Mouse (Mus musculus): ENCODE measurements around the gene Ssbp4. TPM values are rescaled to one million over a fixed set of nuclear protein-coding genes. Genes with fewer than 3 reads are reported as not detected.

Ssbp4 gene
- polyA plus RNA-seq, 1 experiment from 2014 or later = 68.4 TPM

DNA sequence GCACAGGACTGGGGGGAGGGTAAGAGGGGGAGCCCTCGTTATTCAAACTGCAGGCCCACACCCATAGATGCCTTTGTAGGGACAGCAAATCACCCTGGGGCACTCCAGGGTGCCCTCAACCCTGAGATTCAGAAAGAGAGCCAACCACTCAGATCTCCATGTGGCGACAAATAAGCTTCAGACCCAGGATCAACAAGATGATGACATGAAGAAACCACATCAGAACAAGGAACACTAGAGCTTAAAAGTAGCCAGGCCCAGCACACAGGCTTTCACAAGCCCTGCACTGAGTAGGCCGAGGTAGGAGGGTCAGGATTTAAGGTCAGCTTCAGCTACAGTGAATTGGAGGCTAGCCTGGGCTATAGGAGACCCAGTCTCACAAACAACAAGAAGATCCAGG lies 40.2 kb upstream of the Ssbp4 start:
- peak overlapping the region; percentile 28 for H3K9ac ChIP-seq (ENCODE audit: low read length)
- 0 out of 2 replicates have a peak overlapping the region, but pooled peaks have one; percentile 5 for H3K4me2 ChIP-seq (ENCODE audit: low read depth, low read length)
- H3K4me3 ChIP-seq (ENCODE audit: low read length) = no peak overlapping the region
- peaks cover 47% of the 10 kb centered on the region for H3K4me1 ChIP-seq (ENCODE audit: control insufficient read depth, insufficient read depth, low read length)
- ATAC-seq (replicated peaks; ENCODE audit: extremely low read depth, insufficient read depth, low FRiP score) = peak; percentile 8; the same call in 1 of the 2 replicates
- H3K9me3 ChIP-seq (replicated peaks; ENCODE audit: control insufficient read depth, low read length) = no peaks in the 10 kb centered on the region
- H3K36me3 ChIP-seq (ENCODE audit: control insufficient read depth, insufficient read depth) = peaks cover 25% of the 10 kb centered on the region
- 46% methylated on average over 3 of the region's 3 CpGs for WGBS
- H3K27me3 ChIP-seq (ENCODE audit: control insufficient read depth, insufficient read depth, low read length) = no peaks in the 10 kb centered on the region
- H3K27ac ChIP-seq (ENCODE audit: low read length) = peak overlapping the region; percentile 88

DNA sequence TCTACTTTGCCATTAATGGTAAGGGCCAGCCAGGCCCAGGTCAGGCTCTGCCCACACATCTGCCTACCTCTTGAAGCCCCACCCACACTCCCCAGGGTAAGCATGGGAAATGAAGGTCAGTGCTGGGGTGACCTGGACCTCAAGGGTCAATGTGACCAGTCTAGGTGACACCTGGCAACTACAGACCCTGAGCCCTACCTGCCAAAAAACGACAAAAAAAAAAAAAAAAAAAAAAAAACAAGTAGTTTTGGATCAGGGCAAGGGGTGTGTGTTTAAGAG lies 39.4 kb upstream of the Ssbp4 start:
- Histone ChIP-seq H3K4me1 (ENCODE audit: control insufficient read depth, insufficient read depth, low read length) (peaks cover 47% of the 10 kb centered on the region), H3K4me2 (ENCODE audit: low read depth, low read length) (no peak overlapping the region), H3K27ac (ENCODE audit: low read length) (peak overlapping the region; percentile 88), H3K27me3 (ENCODE audit: control insufficient read depth, insufficient read depth, low read length) (no peaks in the 10 kb centered on the region), H3K9ac (ENCODE audit: low read length) (peak overlapping the region; percentile 63), H3K9me3 (replicated peaks; ENCODE audit: control insufficient read depth, low read length) (no peaks in the 10 kb centered on the region), H3K36me3 (ENCODE audit: control insufficient read depth, insufficient read depth) (peaks cover 25% of the 10 kb centered on the region), H3K4me3 (ENCODE audit: low read length) (no peak overlapping the region)
- no peak for ATAC-seq (replicated peaks; ENCODE audit: extremely low read depth, insufficient read depth, low FRiP score)
- 38% methylated on average over 1 of the region's 1 CpGs for WGBS

DNA sequence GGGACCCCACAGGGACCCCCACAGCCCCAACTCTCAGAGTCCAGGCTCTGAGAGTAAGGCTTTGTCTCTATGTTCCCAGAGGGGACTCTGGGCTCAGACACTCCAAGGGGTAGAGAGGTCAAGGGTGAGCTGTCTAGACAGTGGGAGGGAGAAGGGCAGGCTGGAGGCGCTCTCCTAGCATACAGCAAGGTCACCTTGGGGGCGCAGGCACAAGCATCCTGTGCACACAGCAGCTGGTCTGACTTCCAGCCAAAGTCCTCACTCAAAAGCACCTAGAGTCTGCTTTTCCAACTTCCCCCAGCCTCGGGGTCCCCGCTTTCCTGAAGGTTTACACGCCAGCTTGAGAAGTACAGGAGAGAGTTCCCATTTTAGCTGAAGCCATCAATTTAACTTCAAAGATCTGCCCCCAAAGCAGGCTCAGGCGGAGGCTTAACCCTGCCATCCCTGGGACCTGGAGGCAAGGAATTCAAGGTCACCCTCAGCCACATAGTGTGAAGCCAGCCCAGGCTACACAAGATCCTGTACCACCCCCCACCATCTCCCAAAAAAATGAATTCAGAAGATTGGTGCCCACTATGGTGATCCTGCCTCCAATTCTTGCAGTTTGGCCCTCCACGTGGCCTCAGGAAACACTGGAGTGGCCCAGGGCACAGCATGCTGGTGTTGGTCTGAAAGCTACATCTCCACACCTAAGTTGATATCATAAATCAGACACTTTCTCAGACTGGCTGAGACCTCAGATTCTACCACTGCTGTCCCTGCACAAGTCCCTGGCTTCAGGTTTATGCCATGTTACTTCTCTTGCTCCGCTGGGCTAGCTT lies 38.9 kb upstream of the Ssbp4 start:
- no peak for ATAC-seq (replicated peaks; ENCODE audit: extremely low read depth, insufficient read depth, low FRiP score)
- H3K4me3 ChIP-seq (ENCODE audit: low read length) = no peak overlapping the region
- peak overlapping the region; percentile 63 for H3K9ac ChIP-seq (ENCODE audit: low read length)
- H3K9me3 ChIP-seq (replicated peaks; ENCODE audit: control insufficient read depth, low read length) = no peaks in the 10 kb centered on the region
- H3K4me2 ChIP-seq (ENCODE audit: low read depth, low read length) = no peak overlapping the region
- H3K4me1 ChIP-seq (ENCODE audit: control insufficient read depth, insufficient read depth, low read length) = peaks cover 47% of the 10 kb centered on the region
- peak overlapping the region; percentile 88 for H3K27ac ChIP-seq (ENCODE audit: low read length)
- peaks cover 25% of the 10 kb centered on the region for H3K36me3 ChIP-seq (ENCODE audit: control insufficient read depth, insufficient read depth)
- 43% methylated on average over 8 of the region's 8 CpGs for WGBS
- no peaks in the 10 kb centered on the region for H3K27me3 ChIP-seq (ENCODE audit: control insufficient read depth, insufficient read depth, low read length)

DNA sequence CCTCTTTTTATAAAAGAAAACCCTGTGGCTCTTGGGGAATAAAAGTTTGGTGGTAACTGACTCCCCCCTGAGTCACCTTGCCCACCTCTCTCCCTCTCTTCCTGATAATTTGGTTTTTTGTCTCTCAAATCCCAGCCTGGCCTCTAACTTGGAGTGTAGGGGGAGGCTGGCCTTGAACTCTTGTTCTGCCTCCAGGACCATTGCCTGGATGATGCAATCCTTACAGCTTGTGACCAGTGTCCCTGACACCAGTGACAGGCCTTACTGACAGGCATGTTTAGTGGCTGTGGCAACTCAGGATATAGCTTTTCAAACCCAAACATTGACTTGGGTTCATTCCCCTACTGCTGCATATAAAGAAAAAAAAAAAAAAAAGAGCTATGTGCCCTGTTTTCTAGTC lies 38.1 kb upstream of the Ssbp4 start:
- H3K27me3 ChIP-seq (ENCODE audit: control insufficient read depth, insufficient read depth, low read length) = no peaks in the 10 kb centered on the region
- H3K9me3 ChIP-seq (replicated peaks; ENCODE audit: control insufficient read depth, low read length) = no peaks in the 10 kb centered on the region
- no peak for ATAC-seq (replicated peaks; ENCODE audit: extremely low read depth, insufficient read depth, low FRiP score)
- H3K36me3 ChIP-seq (ENCODE audit: control insufficient read depth, insufficient read depth) = peaks cover 19% of the 10 kb centered on the region
- H3K9ac ChIP-seq (ENCODE audit: low read length) = 0 out of 2 replicates have a peak overlapping the region, but pooled peaks have one; percentile 21
- H3K4me3 ChIP-seq (ENCODE audit: low read length) = no peak overlapping the region
- H3K4me1 ChIP-seq (ENCODE audit: control insufficient read depth, insufficient read depth, low read length) = peaks cover 47% of the 10 kb centered on the region
- peak overlapping the region; percentile 88 for H3K27ac ChIP-seq (ENCODE audit: low read length)
- no peak overlapping the region for H3K4me2 ChIP-seq (ENCODE audit: low read depth, low read length)

DNA sequence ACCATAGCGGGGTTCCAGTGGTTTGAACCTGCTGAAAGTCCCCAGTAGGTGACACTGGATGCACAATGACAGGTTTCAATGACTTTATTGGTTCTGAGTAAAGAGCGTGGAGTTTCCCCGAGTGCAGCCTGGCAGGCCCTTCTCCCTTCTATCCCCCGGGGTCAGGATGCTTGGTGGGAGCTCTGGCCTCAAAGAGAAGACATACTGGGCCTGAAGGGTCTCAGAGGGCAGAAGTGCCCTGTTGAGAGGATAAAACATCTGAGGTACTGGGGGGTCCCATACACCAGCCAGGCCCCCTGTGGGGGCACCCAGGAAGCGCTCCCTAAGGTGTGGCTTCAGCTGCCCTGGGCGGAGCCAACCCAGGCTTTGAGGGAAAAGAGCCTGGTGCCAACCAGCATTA lies 37.7 kb upstream of the Ssbp4 start:
- 75% methylated on average over 6 of the region's 6 CpGs for WGBS
- H3K4me1 ChIP-seq (ENCODE audit: control insufficient read depth, insufficient read depth, low read length) = peaks cover 47% of the 10 kb centered on the region
- no peak for ATAC-seq (replicated peaks; ENCODE audit: extremely low read depth, insufficient read depth, low FRiP score)
- H3K9me3 ChIP-seq (replicated peaks; ENCODE audit: control insufficient read depth, low read length) = no peaks in the 10 kb centered on the region
- H3K36me3 ChIP-seq (ENCODE audit: control insufficient read depth, insufficient read depth) = peaks cover 15% of the 10 kb centered on the region
- 0 out of 2 replicates have a peak overlapping the region, but pooled peaks have one; percentile 21 for H3K9ac ChIP-seq (ENCODE audit: low read length)
- no peak overlapping the region for H3K4me2 ChIP-seq (ENCODE audit: low read depth, low read length)
- H3K4me3 ChIP-seq (ENCODE audit: low read length) = no peak overlapping the region
- H3K27ac ChIP-seq (ENCODE audit: low read length) = no peak overlapping the region; the same call in 1 of the 2 replicates
- H3K27me3 ChIP-seq (ENCODE audit: control insufficient read depth, insufficient read depth, low read length) = no peaks in the 10 kb centered on the region

DNA sequence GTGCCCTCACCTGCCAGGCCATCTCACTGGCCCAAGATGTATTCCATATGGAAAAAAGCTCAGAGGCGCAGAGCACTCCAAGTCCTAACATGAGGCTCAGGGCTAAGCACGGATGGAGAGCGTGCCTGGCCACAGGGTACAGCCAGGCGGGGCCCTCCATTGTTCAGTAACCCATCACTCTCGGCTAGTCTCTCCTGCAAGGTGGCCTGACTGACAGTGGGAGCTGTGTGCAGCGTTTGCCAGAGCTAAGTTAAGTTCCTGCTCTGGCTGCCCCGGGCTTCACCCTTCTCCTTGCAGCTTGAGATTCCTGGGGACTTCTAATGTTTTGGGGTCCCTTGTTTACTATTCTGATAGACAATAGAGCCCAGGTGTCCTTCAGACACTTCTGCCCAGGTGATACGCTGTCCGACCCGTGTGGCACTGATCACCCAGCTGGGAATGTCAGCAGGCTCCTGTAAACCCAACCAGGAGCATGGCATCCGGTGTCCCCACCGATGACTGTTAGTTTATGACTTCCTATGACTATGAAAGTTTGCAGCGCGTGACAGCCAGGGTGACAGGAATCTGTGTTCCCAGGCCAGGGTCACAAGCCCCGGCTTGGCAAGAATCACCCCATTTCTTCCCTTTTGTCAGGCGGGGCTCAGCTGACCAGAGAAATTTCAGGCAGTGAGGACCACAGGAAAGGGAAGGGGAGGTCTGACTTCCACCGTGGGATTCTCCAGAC lies 37.0 kb upstream of the Ssbp4 start:
- WGBS = 51% methylated on average over 17 of the region's 17 CpGs
- Histone ChIP-seq H3K9ac (ENCODE audit: low read length) (peak overlapping the region; percentile 21; the same call in 1 of the 2 replicates), H3K4me2 (ENCODE audit: low read depth, low read length) (no peak overlapping the region), H3K4me1 (ENCODE audit: control insufficient read depth, insufficient read depth, low read length) (peaks cover 47% of the 10 kb centered on the region), H3K27ac (ENCODE audit: low read length) (peak overlapping the region; percentile 32; the same call in 1 of the 2 replicates), H3K36me3 (ENCODE audit: control insufficient read depth, insufficient read depth) (peaks cover 9% of the 10 kb centered on the region), H3K27me3 (ENCODE audit: control insufficient read depth, insufficient read depth, low read length) (no peaks in the 10 kb centered on the region), H3K9me3 (replicated peaks; ENCODE audit: control insufficient read depth, low read length) (no peaks in the 10 kb centered on the region), H3K4me3 (ENCODE audit: low read length) (no peak overlapping the region)
- ATAC-seq (replicated peaks; ENCODE audit: extremely low read depth, insufficient read depth, low FRiP score) = no peak

DNA sequence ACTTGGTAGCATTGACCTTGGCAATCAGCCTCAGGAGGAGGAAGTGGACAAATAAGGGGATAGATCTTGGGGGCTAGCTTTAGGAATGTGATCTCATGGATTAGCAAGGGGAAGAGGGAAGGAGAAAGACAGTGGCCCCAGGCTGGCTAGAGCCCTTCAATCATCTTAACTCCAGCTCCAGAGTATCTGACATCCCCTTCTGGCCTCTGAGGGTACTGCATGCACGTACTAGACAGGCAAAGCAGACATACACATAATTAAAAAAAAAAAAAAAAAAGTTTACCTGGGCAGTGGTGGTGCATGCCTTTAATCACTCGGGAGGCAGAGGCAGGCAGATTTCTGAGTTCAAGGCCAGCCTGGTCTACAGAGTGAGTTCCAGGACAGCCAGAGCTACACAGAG lies 35.4 kb upstream of the Ssbp4 start:
- Histone ChIP-seq H3K27me3 (ENCODE audit: control insufficient read depth, insufficient read depth, low read length) (no peaks in the 10 kb centered on the region), H3K36me3 (ENCODE audit: control insufficient read depth, insufficient read depth) (no peaks in the 10 kb centered on the region), H3K9me3 (replicated peaks; ENCODE audit: control insufficient read depth, low read length) (no peaks in the 10 kb centered on the region), H3K4me1 (ENCODE audit: control insufficient read depth, insufficient read depth, low read length) (peaks cover 35% of the 10 kb centered on the region), H3K9ac (ENCODE audit: low read length) (no peak overlapping the region), H3K4me2 (ENCODE audit: low read depth, low read length) (no peak overlapping the region), H3K27ac (ENCODE audit: low read length) (no peak overlapping the region), H3K4me3 (ENCODE audit: low read length) (no peak overlapping the region)
- 72% methylated on average over 2 of the region's 2 CpGs for WGBS
- no peak for ATAC-seq (replicated peaks; ENCODE audit: extremely low read depth, insufficient read depth, low FRiP score)

DNA sequence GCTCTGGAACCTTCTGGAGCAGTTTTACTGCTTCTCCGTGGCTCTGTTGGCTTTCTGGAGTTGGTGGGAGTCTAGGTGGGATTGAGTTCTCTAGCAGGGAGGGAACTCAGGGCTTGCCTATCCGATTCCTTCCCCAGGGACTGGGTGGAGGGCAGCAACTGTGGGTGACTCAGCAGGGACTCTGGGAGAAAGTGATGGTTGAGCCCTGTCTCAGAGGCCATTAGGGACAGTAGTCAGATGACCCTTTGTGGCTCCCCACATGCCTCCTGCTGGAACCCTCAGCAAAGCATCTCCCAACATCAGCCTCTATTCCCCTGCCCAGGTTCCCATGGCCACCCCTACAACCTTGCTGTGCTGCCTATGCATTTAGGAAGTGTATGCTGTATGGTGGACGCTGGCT lies 34.3 kb upstream of the Ssbp4 start:
- 66% methylated on average over 3 of the region's 3 CpGs for WGBS
- ATAC-seq (replicated peaks; ENCODE audit: extremely low read depth, insufficient read depth, low FRiP score) = no peak
- Histone ChIP-seq H3K9me3 (replicated peaks; ENCODE audit: control insufficient read depth, low read length) (no peaks in the 10 kb centered on the region), H3K27ac (ENCODE audit: low read length) (no peak overlapping the region), H3K4me3 (ENCODE audit: low read length) (no peak overlapping the region), H3K27me3 (ENCODE audit: control insufficient read depth, insufficient read depth, low read length) (no peaks in the 10 kb centered on the region), H3K4me2 (ENCODE audit: low read depth, low read length) (no peak overlapping the region), H3K36me3 (ENCODE audit: control insufficient read depth, insufficient read depth) (no peaks in the 10 kb centered on the region), H3K9ac (ENCODE audit: low read length) (no peak overlapping the region), H3K4me1 (ENCODE audit: control insufficient read depth, insufficient read depth, low read length) (peaks cover 33% of the 10 kb centered on the region)

DNA sequence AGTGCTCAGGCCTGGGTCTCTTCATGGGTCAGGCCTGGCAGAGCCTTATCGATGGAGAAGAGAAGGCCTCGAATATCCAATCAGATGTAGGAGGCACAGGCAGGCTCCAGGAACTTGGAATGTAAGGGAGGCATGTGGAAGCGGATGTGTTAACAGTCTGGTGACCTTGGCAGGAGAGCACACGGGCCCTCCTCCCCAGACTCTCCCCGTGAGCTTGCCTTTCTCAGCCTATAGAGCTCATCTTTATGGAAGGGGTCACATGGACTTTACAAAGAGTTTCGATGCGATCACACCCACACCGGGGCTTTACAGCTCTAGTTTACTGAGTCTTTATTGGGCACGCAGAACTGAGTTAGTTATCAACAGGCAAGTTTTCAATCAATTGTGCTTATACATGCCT lies 30.1 kb upstream of the Ssbp4 start:
- Histone ChIP-seq H3K9ac (ENCODE audit: low read length) (0 out of 2 replicates have a peak overlapping the region, but pooled peaks have one; percentile 21), H3K27me3 (ENCODE audit: control insufficient read depth, insufficient read depth, low read length) (no peaks in the 10 kb centered on the region), H3K27ac (ENCODE audit: low read length) (peak overlapping the region; percentile 25), H3K4me3 (ENCODE audit: low read length) (no peak overlapping the region), H3K4me1 (ENCODE audit: control insufficient read depth, insufficient read depth, low read length) (peaks cover 22% of the 10 kb centered on the region), H3K36me3 (ENCODE audit: control insufficient read depth, insufficient read depth) (no peaks in the 10 kb centered on the region), H3K9me3 (replicated peaks; ENCODE audit: control insufficient read depth, low read length) (no peaks in the 10 kb centered on the region), H3K4me2 (ENCODE audit: low read depth, low read length) (no peak overlapping the region)
- 51% methylated on average over 9 of the region's 9 CpGs for WGBS
- ATAC-seq (replicated peaks; ENCODE audit: extremely low read depth, insufficient read depth, low FRiP score) = no peak
